Mouse (Mus musculus) MEL (cell line): ENCODE measurements around the gene Ryk.

Experiments used
- CTCF ChIP-seq, 3 experiments: IDR thresholded peaks in 2 of 3; conservative IDR thresholded peaks in 1 of 3; 2 replicates each; pipeline ENCODE4 v1.5.1; 2011 to 2012; ENCODE audit warnings: low read length in 3 of 3, low read depth in 2 of 3, mild to moderate bottlenecking in 2 of 3, improper control_type of control experiment in 1 of 3, inconsistent platforms in 1 of 3, mixed read lengths in 1 of 3, moderate library complexity in 1 of 3; ENCODE audit not compliant: control insufficient read depth in 1 of 3, insufficient read depth in 1 of 3, poor library complexity in 1 of 3, severe bottlenecking in 1 of 3
- ELF1 ChIP-seq: IDR thresholded peaks from 2 replicates; pipeline ENCODE4 v1.6.1; 2014; ENCODE audit warnings: low read depth, mild to moderate bottlenecking, inconsistent platforms, low read length, improper control_type of control experiment, moderate library complexity
- GATA1 ChIP-seq: IDR thresholded peaks from 2 replicates; pipeline ENCODE4 v1.6.1; 2011; ENCODE audit warnings: low read depth, low read length, improper control_type of control experiment
- HCFC1 ChIP-seq: IDR thresholded peaks from 2 replicates; pipeline ENCODE4 v1.6.1; 2012; ENCODE audit warnings: low read depth, mild to moderate bottlenecking, inconsistent platforms, low read length, improper control_type of control experiment, moderate library complexity
- MAX ChIP-seq: IDR thresholded peaks from 2 replicates; pipeline ENCODE4 v1.6.1; 2011; ENCODE audit warnings: low read length, improper control_type of control experiment
- MYC ChIP-seq: IDR thresholded peaks from 2 replicates; pipeline ENCODE4 v1.6.1; 2011; ENCODE audit warnings: low read depth, mild to moderate bottlenecking, low read length, improper control_type of control experiment, moderate library complexity
- POLR2A ChIP-seq, 2 experiments: IDR thresholded peaks; 2 replicates each; pipeline ENCODE4 v1.6.1; 2011 to 2012; ENCODE audit warnings: low read length in 2 of 2, mild to moderate bottlenecking in 2 of 2, control low read depth in 1 of 2, improper control_type of control experiment in 1 of 2, low read depth in 1 of 2, moderate library complexity in 1 of 2; ENCODE audit not compliant: control insufficient read depth in 1 of 2, insufficient read depth in 1 of 2, poor library complexity in 1 of 2
- TBP ChIP-seq: IDR thresholded peaks from 2 replicates; pipeline ENCODE4 v1.8.0; 2011; ENCODE audit warnings: low read depth, low read length, improper control_type of control experiment

DNA sequence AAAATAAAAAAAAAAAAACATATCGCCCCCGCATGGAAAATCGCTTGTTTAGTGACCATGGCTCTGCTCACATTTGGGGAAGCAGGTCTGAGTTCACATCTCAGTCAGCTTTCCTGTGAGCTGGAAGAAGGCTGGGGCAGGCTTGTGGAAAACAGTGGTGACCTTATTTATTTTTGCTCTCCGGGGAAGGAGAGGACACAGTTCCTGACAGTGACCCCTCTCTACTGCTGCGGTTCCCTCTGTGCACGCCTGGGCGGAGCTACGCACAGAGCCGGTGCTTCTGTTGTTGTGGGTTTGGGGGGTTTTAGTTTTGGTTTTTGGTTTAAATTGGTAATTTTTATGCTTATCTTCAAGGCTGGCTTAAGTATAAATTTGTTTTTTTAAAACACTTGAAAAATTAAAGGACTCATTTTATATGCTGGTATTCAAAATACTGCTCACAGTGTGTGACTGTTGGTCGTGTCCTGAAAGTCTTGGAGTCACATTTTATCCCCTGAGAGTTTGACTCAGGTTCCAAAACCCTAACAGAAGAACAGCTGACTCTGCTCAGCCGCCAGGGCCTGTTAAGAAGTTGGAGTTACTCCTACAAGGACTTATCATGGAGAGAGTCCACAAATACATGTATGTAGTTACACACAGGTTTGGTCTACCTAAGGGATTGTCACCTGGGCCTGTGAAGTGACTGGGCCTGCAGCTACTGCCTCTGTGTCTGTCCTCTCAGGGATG lies 73.0 kb downstream of the Ryk start:
- TF ChIP-seq GATA1 (no peak), ELF1 (no peak), CTCF (IDR thresholded peaks at IDR 0.05 in 2 of 3, conservative IDR thresholded peaks at IDR 0.05 in 1 of 3; ENCODE audit: control insufficient read depth in 1 of 3, insufficient read depth in 1 of 3, low read depth in 2 of 3, low read length in 3 of 3, poor library complexity in 1 of 3, severe bottlenecking in 1 of 3) (no peak), HCFC1 (no peak), POLR2A (IDR thresholded peaks at IDR 0.05; ENCODE audit: control insufficient read depth in 1 of 2, insufficient read depth in 1 of 2, low read depth in 1 of 2, low read length in 2 of 2, poor library complexity in 1 of 2) (no peak), TBP (no peak), MAX (no peak), MYC (no peak)
